Mouse (Mus musculus): ENCODE results near the gene Tuba3b. TPM values are rescaled to one million over a fixed set of nuclear protein-coding genes. Genes with fewer than 3 reads are reported as not detected.

Gene Tuba3b
- polyA plus RNA-seq (2016; fragmentation: Nextera tagmentation; extraction: Ambion mirVana) = not detected in 2 replicates

- no peaks in the 10 kb centered on the region for H3K4me1 ChIP-seq
- H3K27me3 ChIP-seq = no peaks in the 10 kb centered on the region
- no peak within 1 kb of the TSS for H3K4me3 ChIP-seq
- ATAC-seq (ENCODE audit: low FRiP score, low read depth) = no peak
- H3K4me2 ChIP-seq (replicated peaks) = no peak within 1 kb of the TSS
- no peaks in the 10 kb centered on the region for H3K9me3 ChIP-seq
- no peak within 1 kb of the TSS for H3K27ac ChIP-seq (replicated peaks)
- no peaks in the 10 kb centered on the region for H3K36me3 ChIP-seq
- no peak within 1 kb of the TSS for H3K9ac ChIP-seq (replicated peaks)
- 96% methylated on average over 31 of the region's 31 CpGs for WGBS
Observed at GRCm38 (mm10) chr6:145615666-145616210, at the start of gene Tuba3b. Gene Tuba3b (plus strand): TSS chr6:145615757.

- Histone ChIP-seq H3K27me3 (no peaks in the 10 kb centered on the region), H3K27ac (replicated peaks) (no peak overlapping the region), H3K4me3 (no peak overlapping the region), H3K4me2 (replicated peaks) (no peak overlapping the region), H3K36me3 (no peaks in the 10 kb centered on the region), H3K9ac (replicated peaks) (no peak overlapping the region), H3K9me3 (no peaks in the 10 kb centered on the region), H3K4me1 (no peaks in the 10 kb centered on the region)
- ATAC-seq (ENCODE audit: low FRiP score, low read depth) = no peak
- 88% methylated on average over 8 of the region's 8 CpGs for WGBS
Observed at GRCm38 (mm10) chr6:145567296-145567695, 48.3 kb upstream of the Tuba3b start.

GRCm38 (mm10) chr6:145567832-145568231, 47.7 kb upstream of the Tuba3b start:
- no peaks in the 10 kb centered on the region for H3K36me3 ChIP-seq
- WGBS = 88% methylated on average over 3 of the region's 3 CpGs

GRCm38 (mm10) chr6:145568701-145569100, 46.9 kb upstream of the Tuba3b start:
- ATAC-seq (ENCODE audit: low FRiP score, low read depth) = no peak
- H3K27me3 ChIP-seq = no peaks in the 10 kb centered on the region
- H3K36me3 ChIP-seq = no peaks in the 10 kb centered on the region
- no peaks in the 10 kb centered on the region for H3K9me3 ChIP-seq
- H3K4me2 ChIP-seq (replicated peaks) = no peak overlapping the region
- 92% methylated on average over 3 of the region's 3 CpGs for WGBS
- no peak overlapping the region for H3K4me3 ChIP-seq
- no peak overlapping the region for H3K9ac ChIP-seq (replicated peaks)
- H3K27ac ChIP-seq (replicated peaks) = no peak overlapping the region
- H3K4me1 ChIP-seq = no peaks in the 10 kb centered on the region

More at GRCm38 (mm10) chr6:145567832-145568231, 47.7 kb upstream of the Tuba3b start:
- no peak overlapping the region for H3K27ac ChIP-seq (replicated peaks)
- H3K9me3 ChIP-seq = no peaks in the 10 kb centered on the region
- no peak overlapping the region for H3K4me3 ChIP-seq
- no peak for ATAC-seq (ENCODE audit: low FRiP score, low read depth)
- H3K4me2 ChIP-seq (replicated peaks) = no peak overlapping the region
- no peaks in the 10 kb centered on the region for H3K4me1 ChIP-seq
- H3K9ac ChIP-seq (replicated peaks) = no peak overlapping the region
- no peaks in the 10 kb centered on the region for H3K27me3 ChIP-seq

GRCm38 (mm10) chr6:145573250-145574013, 42.1 kb upstream of the Tuba3b start:
- no peak for ATAC-seq (ENCODE audit: low FRiP score, low read depth)
- H3K27ac ChIP-seq (replicated peaks) = no peak overlapping the region
- no peaks in the 10 kb centered on the region for H3K9me3 ChIP-seq
- no peaks in the 10 kb centered on the region for H3K36me3 ChIP-seq
- WGBS = 94% methylated on average over 6 of the region's 6 CpGs
- no peak overlapping the region for H3K4me2 ChIP-seq (replicated peaks)
- H3K4me1 ChIP-seq = peaks cover 5% of the 10 kb centered on the region
- no peaks in the 10 kb centered on the region for H3K27me3 ChIP-seq
- no peak overlapping the region for H3K9ac ChIP-seq (replicated peaks)
- H3K4me3 ChIP-seq = no peak overlapping the region

- Histone ChIP-seq H3K36me3 (no peaks in the 10 kb centered on the region), H3K27me3 (no peaks in the 10 kb centered on the region), H3K4me3 (no peak overlapping the region), H3K27ac (replicated peaks) (no peak overlapping the region), H3K4me2 (replicated peaks) (no peak overlapping the region), H3K9me3 (no peaks in the 10 kb centered on the region), H3K9ac (replicated peaks) (no peak overlapping the region), H3K4me1 (peaks cover 14% of the 10 kb centered on the region)
- no peak for ATAC-seq (ENCODE audit: low FRiP score, low read depth)
- 92% methylated on average over 4 of the region's 4 CpGs for WGBS
Observed at GRCm38 (mm10) chr6:145576762-145577161, 38.8 kb upstream of the Tuba3b start.

GRCm38 (mm10) chr6:145578457-145579185, 36.9 kb upstream of the Tuba3b start:
- 0 out of 2 replicates have a peak, but pooled peaks have one; percentile 63 for ATAC-seq (ENCODE audit: low FRiP score, low read depth)
- Histone ChIP-seq H3K36me3 (no peaks in the 10 kb centered on the region), H3K4me1 (peaks cover 14% of the 10 kb centered on the region), H3K4me2 (replicated peaks) (no peak overlapping the region), H3K4me3 (no peak overlapping the region), H3K27ac (replicated peaks) (peak overlapping the region; percentile 42), H3K9ac (replicated peaks) (no peak overlapping the region), H3K9me3 (no peaks in the 10 kb centered on the region), H3K27me3 (no peaks in the 10 kb centered on the region)
- WGBS = 41% methylated on average over 10 of the region's 10 CpGs

GRCm38 (mm10) chr6:145579761-145580160, 35.8 kb upstream of the Tuba3b start:
- ATAC-seq (ENCODE audit: low FRiP score, low read depth) = no peak
- H3K9ac ChIP-seq (replicated peaks) = no peak overlapping the region
- no peak overlapping the region for H3K4me3 ChIP-seq
- 74% methylated on average over 3 of the region's 3 CpGs for WGBS
- no peaks in the 10 kb centered on the region for H3K27me3 ChIP-seq
- no peaks in the 10 kb centered on the region for H3K36me3 ChIP-seq
- H3K4me1 ChIP-seq = peaks cover 14% of the 10 kb centered on the region
- H3K9me3 ChIP-seq = no peaks in the 10 kb centered on the region
- H3K27ac ChIP-seq (replicated peaks) = no peak overlapping the region
- no peak overlapping the region for H3K4me2 ChIP-seq (replicated peaks)

- ATAC-seq (ENCODE audit: low FRiP score, low read depth) = no peak
- Histone ChIP-seq H3K27ac (replicated peaks) (no peak overlapping the region), H3K4me1 (peaks cover 24% of the 10 kb centered on the region), H3K36me3 (no peaks in the 10 kb centered on the region), H3K27me3 (no peaks in the 10 kb centered on the region), H3K4me2 (replicated peaks) (no peak overlapping the region), H3K9ac (replicated peaks) (no peak overlapping the region), H3K4me3 (no peak overlapping the region), H3K9me3 (no peaks in the 10 kb centered on the region)
- WGBS = 80% methylated on average over 10 of the region's 10 CpGs
Observed at GRCm38 (mm10) chr6:145581366-145582170, 34.0 kb upstream of the Tuba3b start.

GRCm38 (mm10) chr6:145585052-145585973, 30.2 kb upstream of the Tuba3b start:
- peaks cover 10% of the 10 kb centered on the region; the same call in 1 of the 2 replicates for H3K4me1 ChIP-seq
- H3K4me3 ChIP-seq = no peak overlapping the region
- H3K27me3 ChIP-seq = no peaks in the 10 kb centered on the region
- no peaks in the 10 kb centered on the region for H3K36me3 ChIP-seq
- peak overlapping the region; percentile 21 for H3K4me2 ChIP-seq (replicated peaks)
- H3K9me3 ChIP-seq = no peaks in the 10 kb centered on the region
- 58% methylated on average over 21 of the region's 21 CpGs for WGBS
- H3K9ac ChIP-seq (replicated peaks) = no peak overlapping the region
- peak overlapping the region; percentile 70 for H3K27ac ChIP-seq (replicated peaks)
- ATAC-seq (ENCODE audit: low FRiP score, low read depth) = peak; percentile 91

All from midbrain, embryonic 12.5 days (tissue).